Mouse (Mus musculus): ENCODE results near the gene Pip4k2c. TPM values are rescaled to one million over a fixed set of nuclear protein-coding genes. Genes with fewer than 3 reads are reported as not detected.
A peak's percentile ranks its signal among the peaks of the same experiment; 100 is the strongest.

Pip4k2c gene
- polyA plus RNA-seq, 1 experiment from 2014 or later = 27.3 TPM

DNA sequence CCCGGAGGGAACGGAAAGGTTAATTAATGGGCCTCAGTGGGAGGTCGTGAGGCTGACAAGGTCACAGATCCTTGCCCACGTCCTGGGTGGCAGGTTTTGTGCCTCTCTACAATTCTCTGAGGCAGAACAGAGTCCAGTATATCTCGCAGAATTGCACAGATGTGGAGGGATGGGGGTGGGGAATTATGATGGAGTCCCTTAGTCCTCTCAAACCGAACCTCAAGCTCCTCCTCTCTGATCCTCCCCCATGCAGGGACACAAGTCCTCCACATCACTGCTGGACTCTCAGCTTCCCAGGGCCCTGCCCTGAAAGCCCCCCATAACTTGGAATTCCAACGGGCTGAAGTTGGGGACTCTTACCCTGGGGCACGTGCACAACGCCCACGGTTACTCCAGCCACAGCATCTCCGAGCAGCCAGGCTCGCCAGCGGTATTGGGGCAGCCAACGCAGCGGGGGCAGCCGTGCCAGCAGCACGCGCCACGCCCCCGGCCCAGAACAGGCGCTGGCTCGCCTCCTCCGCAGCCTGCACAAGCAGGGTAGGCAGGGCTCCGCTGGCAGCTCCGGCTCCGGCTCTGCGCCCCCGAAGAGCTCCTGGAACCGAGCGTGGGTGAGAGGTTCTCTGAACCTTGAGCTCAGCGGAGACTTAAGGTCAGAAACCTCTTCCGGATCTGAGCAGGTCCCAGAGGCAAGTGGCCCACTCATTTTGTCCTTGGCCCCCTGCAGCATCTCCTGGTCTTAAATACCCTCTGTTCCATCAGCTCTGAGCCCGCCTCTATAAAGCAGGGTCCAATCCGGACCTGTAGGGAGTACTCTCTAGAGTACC is 31.3 kb downstream of the Pip4k2c start, which contains the start of gene Slc26a10:
Gene Slc26a10, minus strand, starts transcription at position 775 of the 824 bp plus-strand sequence.
- Histone ChIP-seq H3K27ac (no peak within 1 kb of the TSS), H3K27me3 (peaks cover 71% of the 10 kb centered on the region), H3K9me3 (no peaks in the 10 kb centered on the region), H3K4me1 (replicated peaks) (peaks cover 44% of the 10 kb centered on the region), H3K36me3 (peaks cover 23% of the 10 kb centered on the region), H3K4me3 (replicated peaks) (peak within 1 kb of the TSS; percentile 27), H3K9ac (replicated peaks) (no peak within 1 kb of the TSS; the same call in 1 of the 2 replicates), H3K4me2 (peak within 1 kb of the TSS; percentile 51)
- WGBS = 2% methylated on average over 34 of the region's 34 CpGs
- no peak; the same call in 1 of the 2 replicates for ATAC-seq (ENCODE audit: insufficient number of reproducible peaks, insufficient read depth, low FRiP score, low TSS enrichment, low read depth)

DNA sequence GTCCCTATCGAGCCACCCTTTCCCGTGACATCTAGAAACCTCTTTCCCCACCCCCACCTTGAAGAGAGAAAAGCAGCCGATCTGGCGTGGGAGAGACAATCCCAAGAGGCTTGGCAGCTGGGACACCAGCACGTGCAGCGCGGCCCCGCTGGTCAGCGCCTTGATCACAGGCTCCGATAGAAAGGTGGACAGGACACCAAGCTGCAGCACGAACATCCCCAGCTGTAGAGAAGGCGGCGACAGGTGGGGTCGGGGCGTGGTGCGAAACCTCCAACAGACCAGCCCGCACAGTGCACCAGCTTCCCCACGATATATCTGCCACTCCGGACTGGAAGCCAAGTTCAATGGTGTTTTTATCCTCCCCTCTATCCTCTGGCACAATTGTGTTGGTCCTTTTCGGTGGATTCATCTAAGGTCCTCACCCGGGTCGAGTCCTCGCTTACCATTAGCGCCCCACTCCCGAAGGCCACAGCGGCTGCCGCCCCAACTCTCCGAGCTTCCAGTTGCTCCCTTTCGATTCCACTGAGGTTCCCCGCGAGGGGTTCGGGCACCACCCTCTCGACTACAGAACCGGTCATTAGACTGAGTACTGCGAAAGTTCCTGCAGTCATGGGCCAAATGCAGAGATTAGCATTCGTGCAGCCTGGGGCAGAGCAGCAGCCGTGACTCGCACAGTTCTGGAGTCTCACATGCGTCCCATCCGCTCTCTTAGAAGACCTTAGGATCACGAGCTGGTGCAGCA is 32.9 kb downstream of the Pip4k2c start:
- ATAC-seq (ENCODE audit: insufficient number of reproducible peaks, insufficient read depth, low FRiP score, low TSS enrichment, low read depth) = no peak
- Histone ChIP-seq H3K36me3 (peaks cover 11% of the 10 kb centered on the region), H3K4me1 (replicated peaks) (peaks cover 28% of the 10 kb centered on the region), H3K4me3 (replicated peaks) (peak overlapping the region; percentile 30), H3K4me2 (peak overlapping the region; percentile 53), H3K9me3 (no peaks in the 10 kb centered on the region), H3K27me3 (peaks cover 65% of the 10 kb centered on the region), H3K27ac (no peak overlapping the region), H3K9ac (replicated peaks) (no peak overlapping the region)
- WGBS = 4% methylated on average over 41 of the region's 41 CpGs

DNA sequence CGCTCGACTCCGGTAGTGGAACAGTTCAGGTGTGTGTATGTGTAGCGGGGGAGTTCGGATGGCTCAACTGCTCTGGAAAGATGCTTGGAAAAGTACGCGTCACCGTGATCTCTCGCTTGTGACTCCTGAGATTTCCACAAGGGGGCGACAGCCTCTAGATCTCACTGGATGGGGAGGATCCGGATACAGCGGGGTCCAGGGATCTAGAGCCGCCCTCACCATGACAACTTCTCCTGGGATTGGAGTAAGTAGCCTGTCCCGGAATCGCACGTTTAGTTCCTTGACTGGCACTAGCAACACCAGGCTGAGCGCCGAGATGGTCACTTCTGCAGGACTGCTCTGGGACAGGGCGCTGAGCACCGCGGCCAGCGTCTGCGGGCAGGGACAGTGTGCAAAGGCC is 33.7 kb downstream of the Pip4k2c start:
- H3K9ac ChIP-seq (replicated peaks) = no peak overlapping the region

GRCm38 (mm10) chr10:127177235-127177634 is 34.1 kb downstream of the Pip4k2c start:
- Histone ChIP-seq H3K27ac (no peak overlapping the region), H3K4me3 (replicated peaks) (peak overlapping the region; percentile 30), H3K36me3 (no peaks in the 10 kb centered on the region; the same call in 1 of the 2 replicates), H3K4me1 (replicated peaks) (peaks cover 28% of the 10 kb centered on the region), H3K9ac (replicated peaks) (no peak overlapping the region), H3K4me2 (peak overlapping the region; percentile 53), H3K27me3 (peaks cover 65% of the 10 kb centered on the region), H3K9me3 (no peaks in the 10 kb centered on the region)
- no peak for ATAC-seq (ENCODE audit: insufficient number of reproducible peaks, insufficient read depth, low FRiP score, low TSS enrichment, low read depth)
- WGBS = 20% methylated on average over 9 of the region's 9 CpGs

More for the DNA sequence above, 33.7 kb downstream of the Pip4k2c start:
- Histone ChIP-seq H3K36me3 (peaks cover 3% of the 10 kb centered on the region), H3K4me2 (peak overlapping the region; percentile 53), H3K27me3 (peaks cover 64% of the 10 kb centered on the region), H3K4me1 (replicated peaks) (peaks cover 28% of the 10 kb centered on the region), H3K9me3 (no peaks in the 10 kb centered on the region), H3K27ac (no peak overlapping the region), H3K4me3 (replicated peaks) (peak overlapping the region; percentile 30)
- peak; percentile 50 for ATAC-seq (ENCODE audit: insufficient number of reproducible peaks, insufficient read depth, low FRiP score, low TSS enrichment, low read depth)
- under 1% methylated on average over 23 of the region's 23 CpGs for WGBS

DNA sequence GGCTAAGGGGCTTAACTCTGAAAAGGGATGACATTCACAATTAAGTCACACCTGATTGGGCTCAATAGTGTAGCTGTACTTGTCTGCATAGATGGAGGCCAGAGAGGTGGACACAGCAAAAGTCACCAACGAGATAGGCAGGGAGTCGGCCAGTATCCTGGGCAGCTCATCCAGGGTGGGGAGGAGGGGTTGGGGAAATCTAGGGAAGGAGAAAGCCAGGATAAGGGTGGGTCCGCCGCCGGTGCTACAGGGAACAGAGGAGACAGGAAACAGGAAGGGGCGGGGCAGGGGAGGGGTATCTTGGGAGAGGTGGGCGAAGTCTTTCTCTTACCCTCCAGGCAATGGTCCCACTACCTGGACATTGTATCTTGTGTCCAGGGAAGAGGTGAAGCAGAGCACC is 34.6 kb downstream of the Pip4k2c start:
- Histone ChIP-seq H3K4me1 (replicated peaks) (peaks cover 28% of the 10 kb centered on the region), H3K27ac (no peak overlapping the region), H3K9ac (replicated peaks) (no peak overlapping the region; the same call in 1 of the 2 replicates), H3K9me3 (no peaks in the 10 kb centered on the region), H3K27me3 (peaks cover 65% of the 10 kb centered on the region), H3K4me3 (replicated peaks) (peak overlapping the region; percentile 20), H3K36me3 (no peaks in the 10 kb centered on the region; the same call in 1 of the 2 replicates), H3K4me2 (peak overlapping the region; percentile 53)
- ATAC-seq (ENCODE audit: insufficient number of reproducible peaks, insufficient read depth, low FRiP score, low TSS enrichment, low read depth) = no peak
- whole genome bisulfite sequencing = 7% methylated on average over 7 of the region's 7 CpGs

DNA sequence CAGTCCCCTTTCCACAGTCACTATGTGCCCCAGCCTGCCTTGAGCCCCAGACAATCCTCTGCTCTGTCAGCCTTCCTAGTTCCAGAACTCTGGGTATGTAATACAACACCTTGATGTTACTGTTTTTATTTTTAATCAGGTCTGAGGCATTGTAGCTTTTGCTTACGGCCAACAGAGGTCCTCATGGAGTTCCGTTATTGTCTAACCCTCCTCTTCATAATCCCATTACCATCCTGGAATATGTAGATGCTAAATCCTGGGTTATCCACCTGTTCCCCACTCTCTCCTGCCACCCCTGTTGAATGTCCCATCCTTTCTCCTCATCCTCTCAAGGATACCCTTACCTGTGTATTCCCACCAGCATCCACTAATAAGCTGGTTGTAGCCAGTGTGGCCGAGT is 35.2 kb downstream of the Pip4k2c start:
- Histone ChIP-seq H3K36me3 (no peaks in the 10 kb centered on the region), H3K4me3 (replicated peaks) (peak overlapping the region; percentile 20; the same call in 1 of the 2 replicates), H3K4me1 (replicated peaks) (peaks cover 29% of the 10 kb centered on the region), H3K27ac (no peak overlapping the region), H3K9me3 (no peaks in the 10 kb centered on the region), H3K9ac (replicated peaks) (no peak overlapping the region; the same call in 1 of the 2 replicates), H3K4me2 (peak overlapping the region; percentile 53), H3K27me3 (peaks cover 65% of the 10 kb centered on the region)
- ATAC-seq (ENCODE audit: insufficient number of reproducible peaks, insufficient read depth, low FRiP score, low TSS enrichment, low read depth) = no peak
- WGBS = 42% methylated on average over 3 of the region's 3 CpGs

- Histone ChIP-seq H3K4me2 (no peak overlapping the region), H3K4me3 (replicated peaks) (no peak overlapping the region), H3K27ac (no peak overlapping the region), H3K4me1 (replicated peaks) (peaks cover 33% of the 10 kb centered on the region), H3K27me3 (peaks cover 65% of the 10 kb centered on the region), H3K9me3 (no peaks in the 10 kb centered on the region), H3K9ac (replicated peaks) (no peak overlapping the region), H3K36me3 (no peaks in the 10 kb centered on the region)
- no peak for ATAC-seq (ENCODE audit: insufficient number of reproducible peaks, insufficient read depth, low FRiP score, low TSS enrichment, low read depth)
- WGBS = 85% methylated on average over 7 of the region's 7 CpGs
Observed at GRCm38 (mm10) chr10:127174170-127174569, 37.2 kb downstream of the Pip4k2c start.

DNA sequence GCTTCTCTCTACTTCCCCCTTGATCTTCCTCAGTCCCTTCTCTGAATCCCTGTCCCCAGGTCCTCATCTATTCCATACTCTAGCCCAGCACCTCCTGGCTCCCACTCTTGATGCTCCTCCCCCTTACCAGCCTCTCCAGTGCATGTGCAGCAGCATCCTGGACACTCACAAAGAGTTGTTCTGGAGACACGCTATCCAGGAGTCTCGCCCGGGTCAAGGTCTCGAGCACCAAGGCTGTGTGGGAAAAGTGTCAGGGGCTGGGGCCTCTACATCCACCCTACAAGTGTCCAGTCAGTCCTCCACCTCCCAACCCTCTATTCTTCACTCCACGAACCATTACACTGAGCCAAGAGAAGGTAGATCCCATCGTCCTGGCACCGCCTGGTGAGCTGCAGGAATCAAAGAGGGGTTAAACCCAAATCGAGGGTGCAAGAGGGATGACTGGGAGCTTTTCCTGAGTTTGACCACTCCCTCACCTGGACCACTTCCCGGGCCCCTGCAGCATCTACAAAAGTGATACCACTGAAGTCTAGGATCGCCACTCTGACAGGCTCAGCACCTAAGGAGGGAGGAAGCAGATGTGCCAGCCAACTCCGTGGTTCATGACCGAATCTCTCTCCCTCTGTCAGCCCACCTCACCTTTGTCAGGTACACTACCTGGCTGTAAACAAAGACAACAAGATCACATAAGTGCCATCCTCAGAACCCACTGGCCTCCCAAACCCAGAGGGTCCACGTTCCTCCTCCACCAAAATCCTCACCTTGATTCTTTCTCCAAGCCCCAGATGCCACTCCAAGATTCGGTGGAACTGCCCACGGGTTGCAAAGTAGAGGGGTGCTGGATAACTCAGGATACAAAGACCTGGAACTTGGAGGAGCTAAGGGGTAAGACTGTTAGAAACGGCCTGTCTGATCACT is 38.0 kb downstream of the Pip4k2c start:
- H3K27me3 ChIP-seq = peaks cover 65% of the 10 kb centered on the region
- H3K9me3 ChIP-seq = no peaks in the 10 kb centered on the region
- no peaks in the 10 kb centered on the region for H3K36me3 ChIP-seq
- peaks cover 29% of the 10 kb centered on the region for H3K4me1 ChIP-seq (replicated peaks)
- no peak overlapping the region for H3K9ac ChIP-seq (replicated peaks)
- no peak overlapping the region for H3K27ac ChIP-seq
- H3K4me3 ChIP-seq (replicated peaks) = no peak overlapping the region
- ATAC-seq (ENCODE audit: insufficient number of reproducible peaks, insufficient read depth, low FRiP score, low TSS enrichment, low read depth) = no peak
- H3K4me2 ChIP-seq = no peak overlapping the region
- WGBS = 81% methylated on average over 16 of the region's 16 CpGs

GRCm38 (mm10) chr10:127171631-127172200 is 39.7 kb downstream of the Pip4k2c start:
- no peaks in the 10 kb centered on the region for H3K36me3 ChIP-seq
- no peak overlapping the region for H3K4me3 ChIP-seq (replicated peaks)
- H3K27me3 ChIP-seq = peaks cover 64% of the 10 kb centered on the region
- ATAC-seq (ENCODE audit: insufficient number of reproducible peaks, insufficient read depth, low FRiP score, low TSS enrichment, low read depth) = no peak
- WGBS = 87% methylated on average over 15 of the region's 15 CpGs
- no peak overlapping the region for H3K4me2 ChIP-seq
- no peak overlapping the region for H3K9ac ChIP-seq (replicated peaks)
- H3K4me1 ChIP-seq (replicated peaks) = peaks cover 20% of the 10 kb centered on the region
- no peak overlapping the region for H3K27ac ChIP-seq
- no peaks in the 10 kb centered on the region for H3K9me3 ChIP-seq

- H3K4me1 ChIP-seq (replicated peaks) = peaks cover 23% of the 10 kb centered on the region
- H3K4me2 ChIP-seq = peak overlapping the region; percentile 75
- ATAC-seq (ENCODE audit: insufficient number of reproducible peaks, insufficient read depth, low FRiP score, low TSS enrichment, low read depth) = peak; percentile 45; the same call in 1 of the 2 replicates
- no peaks in the 10 kb centered on the region for H3K36me3 ChIP-seq
- H3K4me3 ChIP-seq (replicated peaks) = peak overlapping the region; percentile 42
- peak overlapping the region; percentile 52 for H3K9ac ChIP-seq (replicated peaks)
- peaks cover 67% of the 10 kb centered on the region for H3K27me3 ChIP-seq
- WGBS = 1% methylated on average over 29 of the region's 29 CpGs
- H3K27ac ChIP-seq = no peak overlapping the region
- H3K9me3 ChIP-seq = no peaks in the 10 kb centered on the region
Observed at GRCm38 (mm10) chr10:127170837-127171272, 40.5 kb downstream of the Pip4k2c start.

Data from limb, embryonic 12.5 days (tissue).